Mouse (Mus musculus) urinary bladder, postnatal 14 days (tissue): Measurements from ENCODE around the gene Snph.
A peak's percentile ranks its signal among the peaks of the same experiment; 100 is the strongest.

Source experiments
- DNase-seq: peaks from one replicate; pipeline ENCODE4 v3.0.0; 2021; ENCODE audit warnings: low spot score

Gene Snph

GRCm38 (mm10) chr2:151602106-151602505 is 30.3 kb downstream of the Snph start:
- no peak for DNase-seq

GRCm38 (mm10) chr2:151598068-151598467 is 34.3 kb downstream of the Snph start:
- DNase-seq, result no peak

GRCm38 (mm10) chr2:151587306-151587705 is 45.1 kb downstream of the Snph start:
- no peak for DNase-seq

- DNase-seq, result no peak
These were observed 45.6 kb downstream of the Snph start for GRCm38 (mm10) chr2:151586807-151587206.

GRCm38 (mm10) chr2:151585934-151586333 is 46.5 kb downstream of the Snph start:
- DNase-seq, result no peak

- no peak for DNase-seq
These were observed 51.4 kb downstream of the Snph start for GRCm38 (mm10) chr2:151580945-151581344.

- no peak for DNase-seq
These were observed 53.2 kb downstream of the Snph start for GRCm38 (mm10) chr2:151579183-151579582.

GRCm38 (mm10) chr2:151575699-151576389 is 56.5 kb downstream of the Snph start:
- peak; percentile 86 for DNase-seq

GRCm38 (mm10) chr2:151575119-151575698 is 57.2 kb downstream of the Snph start:
- peak; percentile 34 for DNase-seq

- no peak for DNase-seq
These were observed 57.8 kb downstream of the Snph start for GRCm38 (mm10) chr2:151574607-151575006.

GRCm38 (mm10) chr2:151573667-151574066 is 58.7 kb downstream of the Snph start:
- DNase-seq, result no peak

- peak; percentile 81 for DNase-seq
These were observed 60.3 kb downstream of the Snph start, which contains the start of gene Sdcbp2 for GRCm38 (mm10) chr2:151571873-151572700. Sdcbp2 (plus strand) TSS chr2:151572622.

- no peak for DNase-seq
These were observed 62.9 kb downstream of the Snph start for GRCm38 (mm10) chr2:151569452-151569851.

GRCm38 (mm10) chr2:151566856-151567255 is 65.5 kb downstream of the Snph start:
- no peak for DNase-seq

GRCm38 (mm10) chr2:151564986-151565385 is 67.4 kb downstream of the Snph start:
- DNase-seq, result no peak

GRCm38 (mm10) chr2:151564006-151564405 is 68.4 kb downstream of the Snph start:
- no peak for DNase-seq

- peak; percentile 78 for DNase-seq
These were observed 69.2 kb downstream of the Snph start for GRCm38 (mm10) chr2:151562930-151563921.

GRCm38 (mm10) chr2:151549615-151550121 is 82.7 kb downstream of the Snph start:
- DNase-seq, result no peak

GRCm38 (mm10) chr2:151546571-151546970 is 85.8 kb downstream of the Snph start:
- no peak for DNase-seq

- no peak for DNase-seq
These were observed 87.7 kb downstream of the Snph start for GRCm38 (mm10) chr2:151544673-151545072.
